Mouse (Mus musculus) cerebellum, adult 9-11 months (tissue): ENCODE results near the gene Hcls1.

ENCODE experiments used
- DNase-seq: peaks from one replicate; pipeline ENCODE4 v3.0.0; 2022

The Hcls1 gene

DNA sequence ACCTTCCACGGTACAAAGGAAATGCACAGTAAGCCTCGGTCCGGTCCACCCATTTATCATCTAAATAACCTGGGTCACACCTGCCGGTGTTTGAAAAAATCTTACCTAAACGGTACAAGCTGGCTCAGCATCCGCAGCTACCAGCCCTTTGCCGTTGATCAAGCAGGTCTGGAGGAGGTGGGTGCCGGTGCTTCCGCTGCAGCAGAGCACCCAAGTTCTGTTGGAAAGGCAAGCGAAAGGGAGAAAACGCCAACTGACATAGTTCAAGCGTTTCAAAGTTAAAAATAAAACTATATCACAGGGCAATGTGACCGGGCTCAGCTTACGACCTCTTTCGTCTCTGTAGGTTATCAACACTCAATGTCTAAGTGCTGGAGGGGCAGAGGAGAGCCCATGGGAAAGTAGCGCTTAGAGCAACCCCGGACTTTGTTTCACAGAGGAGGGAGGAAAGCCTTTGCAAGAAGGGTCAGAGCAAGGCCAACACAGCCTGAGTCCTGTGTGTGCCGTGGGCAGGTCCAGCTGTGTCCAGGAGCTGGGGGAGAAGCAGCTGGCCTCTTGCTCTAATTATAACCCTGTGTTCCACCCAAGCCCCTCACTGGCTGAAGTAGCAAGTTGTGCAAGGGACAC, 55.3 kb downstream of the Hcls1 start, which contains the start of gene Fbxo40:
Fbxo40 (minus strand) TSS at position 469 of the 627 bp plus-strand sequence.
- no peak for DNase-seq

GRCm38 (mm10) chr16:36997650-36998049, 62.9 kb downstream of the Hcls1 start:
- no peak for DNase-seq

GRCm38 (mm10) chr16:36999366-36999972, 64.7 kb downstream of the Hcls1 start:
- peak; percentile 79 for DNase-seq

DNA sequence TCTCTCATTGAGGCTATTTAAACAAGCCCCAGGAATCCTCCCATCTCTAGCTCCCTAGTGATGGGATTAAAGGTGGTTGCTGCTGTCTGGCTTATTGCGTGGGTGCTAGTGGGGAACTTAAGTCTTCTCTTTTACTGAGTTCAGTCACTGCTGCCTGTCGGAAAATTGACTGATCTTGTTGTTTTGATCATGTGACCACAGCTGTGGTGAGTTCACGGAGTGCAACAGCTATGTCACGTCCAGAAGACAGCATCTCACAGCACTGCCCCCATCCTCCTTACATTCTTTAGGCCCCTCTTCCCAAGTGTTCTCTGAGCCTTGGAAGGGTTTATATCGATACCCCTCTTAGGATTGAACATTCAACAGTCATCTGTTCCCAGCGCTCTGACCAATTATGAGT, 74.5 kb downstream of the Hcls1 start:
- no peak for DNase-seq

DNA sequence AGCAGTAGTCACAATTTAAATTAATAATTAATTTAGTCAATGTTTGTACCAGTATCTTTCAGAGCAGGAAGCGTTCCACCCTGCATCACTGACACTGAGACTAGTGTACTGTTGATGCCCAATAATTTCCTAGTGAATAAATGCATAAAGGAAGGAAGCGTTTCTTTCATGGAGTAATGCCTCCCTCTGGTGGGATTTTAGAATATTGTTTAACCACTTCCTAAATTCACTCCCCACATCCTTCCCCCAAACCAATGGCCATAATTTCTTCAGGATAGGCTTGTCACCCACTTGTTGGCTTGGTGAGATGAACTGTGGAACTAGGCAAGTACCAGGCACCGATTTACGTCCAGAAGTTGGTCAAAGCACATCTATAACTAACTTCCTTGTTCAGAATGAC, 75.6 kb downstream of the Hcls1 start:
- peak; percentile 38 for DNase-seq

- DNase-seq, result peak; percentile 91
These were observed 76.5 kb downstream of the Hcls1 start, which contains the start of gene Polq for GRCm38 (mm10) chr16:37011061-37011921. Gene Polq (plus strand): TSS chr16:37011786.

DNA sequence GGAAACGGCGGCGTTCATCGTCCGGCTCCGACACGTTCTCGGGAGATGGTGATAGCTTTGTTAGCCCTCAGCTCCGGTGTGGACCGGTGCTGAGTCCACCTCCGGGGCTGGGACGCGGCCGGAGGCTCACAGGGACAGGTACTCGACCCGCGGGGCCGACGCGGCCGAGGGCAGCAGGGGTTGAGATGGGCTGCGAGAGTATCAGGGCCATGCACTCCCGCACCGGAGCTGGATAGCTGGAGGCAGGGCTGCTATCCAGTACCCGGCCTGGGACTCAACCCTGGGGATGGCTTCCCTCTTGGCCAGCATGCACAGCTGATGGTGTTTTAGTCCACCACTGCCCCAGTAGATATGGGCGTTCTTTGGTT, 77.1 kb downstream of the Hcls1 start:
- DNase-seq, result no peak

- DNase-seq, result no peak
These were observed 77.6 kb downstream of the Hcls1 start for GRCm38 (mm10) chr16:37012336-37012735.
